Mouse (Mus musculus) stomach, embryonic 14.5 days (tissue): ENCODE results near the gene Mup20. TPM values are rescaled to one million over a fixed set of nuclear protein-coding genes. Genes with fewer than 3 reads are reported as not detected.
"Not testable (repeated sequence)": the region's sequence is repeated elsewhere in the genome, so short reads cannot be mapped to it uniquely, and the experiment has no call there.

ENCODE experiments used
- ATAC-seq: fragments of 200-750 bp; cut with Nextera tagmentation; 2 replicates; pipeline ENCODE4 v1.8.0; 2017; ENCODE audit warnings: low read depth, moderate TSS enrichment; ENCODE audit not compliant: insufficient number of reproducible peaks, insufficient read depth, low FRiP score
- H3K27ac ChIP-seq: fragments of 300-500 bp; sonication (generic); 2 replicates; pipeline ENCODE4 v1.5.1; 2014; ENCODE audit warnings: mild to moderate bottlenecking, low read length, moderate library complexity, mixed read lengths
- H3K27me3 ChIP-seq: fragments of 300-500 bp; sonication (generic); 2 replicates; pipeline ENCODE4 v1.6.1; 2014; ENCODE audit warnings: low read length, control low read depth, mixed read lengths; ENCODE audit not compliant: control insufficient read depth, insufficient read depth
- H3K36me3 ChIP-seq: fragments of 300-500 bp; sonication (generic); 2 replicates; pipeline ENCODE4 v1.6.1; 2014; ENCODE audit warnings: mild to moderate bottlenecking, control low read depth, low read length, moderate library complexity, mixed read lengths; ENCODE audit not compliant: control insufficient read depth, insufficient read depth
- H3K4me1 ChIP-seq: fragments of 300-500 bp; sonication (generic); 2 replicates; pipeline ENCODE4 v1.6.1; 2014; ENCODE audit warnings: low read length, control low read depth, mixed read lengths; ENCODE audit not compliant: control insufficient read depth, insufficient read depth
- H3K4me2 ChIP-seq: fragments of 300-500 bp; sonication (generic); replicated peaks from 2 replicates; pipeline ENCODE4 v1.6.1; 2014; ENCODE audit warnings: low read depth, low read length, control low read depth
- H3K4me3 ChIP-seq: fragments of 300-500 bp; sonication (generic); 2 replicates; pipeline ENCODE4 v1.5.1; 2014; ENCODE audit warnings: low read depth, low read length, control low read depth
- H3K9ac ChIP-seq: fragments of 300-500 bp; sonication (generic); replicated peaks from 2 replicates; pipeline ENCODE4 v1.6.1; 2014; ENCODE audit warnings: low read depth, mild to moderate bottlenecking, control low read depth, low read length, moderate library complexity, mixed read lengths
- H3K9me3 ChIP-seq: fragments of 300-500 bp; sonication (generic); 2 replicates; pipeline ENCODE4 v1.6.1; 2016; ENCODE audit warnings: low read depth, low read length, control low read depth; ENCODE audit not compliant: control insufficient read depth
- WGBS: fragments of 180-500 bp; shearing (Covaris S2); extraction: QIAGEN DNeasy Blood & Tissue Kit; methylation state at CpG from one replicate; pipeline ENCODE4 v1.1.7; 2014; 5-methylcytosine and 5-hydroxymethylcytosine counted together
- polyA plus RNA-seq: library from polyadenylated mRNA; unstranded; fragments of >200 nt; fragmentation: Nextera tagmentation; extraction: Ambion mirVana; gene quantifications from 2 replicates; pipeline ENCODE4 v1.2.1, GENCODE M21; 2014

The Mup20 gene
- polyA plus RNA-seq, 1 experiment from 2014 or later: not detected

GRCm38 (mm10) chr4:62023646-62024045 is 30.3 kb downstream of the Mup20 start:
- no peak for ATAC-seq

GRCm38 (mm10) chr4:62023120-62023519 is 30.8 kb downstream of the Mup20 start:
- H3K4me2 ChIP-seq: no peak overlapping the region
- H3K27me3 ChIP-seq: no peaks in the 10 kb centered on the region
- no peak overlapping the region for H3K4me3 ChIP-seq
- WGBS: 70% methylated on average over 2 of the region's 2 CpGs
- H3K4me1 ChIP-seq: no peaks in the 10 kb centered on the region
- ATAC-seq: no peak
- H3K27ac ChIP-seq: no peak overlapping the region
- H3K9me3 ChIP-seq: no peaks in the 10 kb centered on the region
- no peaks in the 10 kb centered on the region for H3K36me3 ChIP-seq
- H3K9ac ChIP-seq: no peak overlapping the region

More at GRCm38 (mm10) chr4:62023646-62024045, 30.3 kb downstream of the Mup20 start:
- Histone ChIP-seq H3K36me3 (no peaks in the 10 kb centered on the region), H3K27me3 (no peaks in the 10 kb centered on the region), H3K9ac (no peak overlapping the region), H3K9me3 (no peaks in the 10 kb centered on the region), H3K4me3 (no peak overlapping the region), H3K4me1 (no peaks in the 10 kb centered on the region), H3K27ac (no peak overlapping the region), H3K4me2 (no peak overlapping the region)
- 90% methylated on average over 4 of the region's 4 CpGs for WGBS

- not testable (repeated sequence) for H3K27ac ChIP-seq, H3K4me2 ChIP-seq, H3K36me3 ChIP-seq, H3K9ac ChIP-seq, H3K4me1 ChIP-seq, H3K4me3 ChIP-seq, ATAC-seq, H3K27me3 ChIP-seq, H3K9me3 ChIP-seq
Measured at GRCm38 (mm10) chr4:62020511-62020910, 33.4 kb downstream of the Mup20 start.

Other genes with a start within 250 kb of the Mup20 start
- not detected in 2 replicates for gene Mup5, start 218.9 kb downstream of the Mup20 start, polyA plus RNA-seq
- not detected in 2 replicates for gene Mup3, start 33.2 kb upstream of the Mup20 start, polyA plus RNA-seq
- gene Mup21, start 96.7 kb upstream of the Mup20 start, polyA plus RNA-seq: not detected in 2 replicates
- 13.4 and 14.6 TPM in 2 replicates for gene Zfp37, start 176.9 kb upstream of the Mup20 start, polyA plus RNA-seq
- gene Slc31a2, start 208.4 kb upstream of the Mup20 start, polyA plus RNA-seq: 18.1 and 20.8 TPM in 2 replicates